Mouse (Mus musculus): ENCODE data around the gene Sdsl. TPM values are rescaled to one million over a fixed set of nuclear protein-coding genes. Genes with fewer than 3 reads are reported as not detected.
A peak's percentile ranks its signal among the peaks of the same experiment; 100 is the strongest.

Gene Sdsl
- polyA plus RNA-seq, 1 experiment from 2014 or later, result 8.2 TPM

GRCm38 (mm10) chr5:120483399-120483798, 10.8 kb upstream of the Sdsl start:
- Histone ChIP-seq H3K27me3 (ENCODE audit: control insufficient read depth, insufficient read depth, low read depth, low read length) (no peaks in the 10 kb centered on the region; the same call in 1 of the 2 replicates), H3K4me1 (ENCODE audit: control insufficient read depth, low read depth, low read length) (no peaks in the 10 kb centered on the region), H3K27ac (ENCODE audit: low read length) (no peak overlapping the region), H3K36me3 (ENCODE audit: control insufficient read depth, insufficient read depth) (no peaks in the 10 kb centered on the region; the same call in 1 of the 2 replicates), H3K9me3 (replicated peaks; ENCODE audit: control insufficient read depth, low read length) (no peaks in the 10 kb centered on the region), H3K9ac (ENCODE audit: low read depth, low read length) (no peak overlapping the region), H3K4me2 (ENCODE audit: low read depth, low read length) (no peak overlapping the region), H3K4me3 (ENCODE audit: low read depth, low read length) (no peak overlapping the region)
- WGBS (ENCODE audit: insufficient replicate concordance), result 87% methylated on average over 19 of the region's 19 CpGs
- ATAC-seq (ENCODE audit: low read depth), result no peak

- Histone ChIP-seq H3K4me2 (ENCODE audit: low read depth, low read length) (no peak overlapping the region), H3K9ac (ENCODE audit: low read depth, low read length) (no peak overlapping the region), H3K9me3 (replicated peaks; ENCODE audit: control insufficient read depth, low read length) (no peaks in the 10 kb centered on the region), H3K36me3 (ENCODE audit: control insufficient read depth, insufficient read depth) (no peaks in the 10 kb centered on the region; the same call in 1 of the 2 replicates), H3K27me3 (ENCODE audit: control insufficient read depth, insufficient read depth, low read depth, low read length) (peaks cover 9% of the 10 kb centered on the region), H3K4me3 (ENCODE audit: low read depth, low read length) (no peak overlapping the region), H3K4me1 (ENCODE audit: control insufficient read depth, low read depth, low read length) (no peaks in the 10 kb centered on the region), H3K27ac (ENCODE audit: low read length) (no peak overlapping the region)
- ATAC-seq (ENCODE audit: low read depth), result no peak
- 68% methylated on average over 9 of the region's 9 CpGs for WGBS (ENCODE audit: insufficient replicate concordance)
Observed at GRCm38 (mm10) chr5:120481205-120481604, 8.6 kb upstream of the Sdsl start.

- Histone ChIP-seq H3K4me1 (ENCODE audit: control insufficient read depth, low read depth, low read length) (no peaks in the 10 kb centered on the region), H3K4me3 (ENCODE audit: low read depth, low read length) (no peak overlapping the region), H3K4me2 (ENCODE audit: low read depth, low read length) (no peak overlapping the region), H3K27ac (ENCODE audit: low read length) (no peak overlapping the region), H3K9me3 (replicated peaks; ENCODE audit: control insufficient read depth, low read length) (no peaks in the 10 kb centered on the region), H3K9ac (ENCODE audit: low read depth, low read length) (no peak overlapping the region), H3K27me3 (ENCODE audit: control insufficient read depth, insufficient read depth, low read depth, low read length) (peaks cover 9% of the 10 kb centered on the region), H3K36me3 (ENCODE audit: control insufficient read depth, insufficient read depth) (no peaks in the 10 kb centered on the region)
- no peak for ATAC-seq (ENCODE audit: low read depth)
- WGBS (ENCODE audit: insufficient replicate concordance), result 52% methylated on average over 4 of the region's 4 CpGs
Observed at GRCm38 (mm10) chr5:120479538-120479937, 6.9 kb upstream of the Sdsl start.

- WGBS (ENCODE audit: insufficient replicate concordance), result 67% methylated on average over 5 of the region's 5 CpGs
- Histone ChIP-seq H3K4me3 (ENCODE audit: low read depth, low read length) (no peak overlapping the region), H3K9ac (ENCODE audit: low read depth, low read length) (no peak overlapping the region), H3K4me2 (ENCODE audit: low read depth, low read length) (no peak overlapping the region), H3K4me1 (ENCODE audit: control insufficient read depth, low read depth, low read length) (no peaks in the 10 kb centered on the region), H3K27me3 (ENCODE audit: control insufficient read depth, insufficient read depth, low read depth, low read length) (peaks cover 9% of the 10 kb centered on the region), H3K36me3 (ENCODE audit: control insufficient read depth, insufficient read depth) (no peaks in the 10 kb centered on the region), H3K9me3 (replicated peaks; ENCODE audit: control insufficient read depth, low read length) (no peaks in the 10 kb centered on the region), H3K27ac (ENCODE audit: low read length) (no peak overlapping the region)
- ATAC-seq (ENCODE audit: low read depth), result no peak
Observed at GRCm38 (mm10) chr5:120477993-120478392, 5.4 kb upstream of the Sdsl start.

GRCm38 (mm10) chr5:120476296-120476695, 3.7 kb upstream of the Sdsl start, which contains the start of gene Sds:
Sds (plus strand) TSS chr5:120476526.
- Histone ChIP-seq H3K36me3 (ENCODE audit: control insufficient read depth, insufficient read depth) (no peaks in the 10 kb centered on the region), H3K9ac (ENCODE audit: low read depth, low read length) (no peak within 1 kb of the TSS), H3K27me3 (ENCODE audit: control insufficient read depth, insufficient read depth, low read depth, low read length) (peaks cover 9% of the 10 kb centered on the region), H3K4me1 (ENCODE audit: control insufficient read depth, low read depth, low read length) (no peaks in the 10 kb centered on the region), H3K4me3 (ENCODE audit: low read depth, low read length) (no peak within 1 kb of the TSS), H3K4me2 (ENCODE audit: low read depth, low read length) (no peak within 1 kb of the TSS), H3K9me3 (replicated peaks; ENCODE audit: control insufficient read depth, low read length) (no peaks in the 10 kb centered on the region), H3K27ac (ENCODE audit: low read length) (no peak within 1 kb of the TSS)
- 20% methylated on average over 13 of the region's 13 CpGs for WGBS (ENCODE audit: insufficient replicate concordance)
- ATAC-seq (ENCODE audit: low read depth), result no peak

- no peak overlapping the region for H3K9ac ChIP-seq (ENCODE audit: low read depth, low read length)
- H3K4me2 ChIP-seq (ENCODE audit: low read depth, low read length), result no peak overlapping the region
- H3K9me3 ChIP-seq (replicated peaks; ENCODE audit: control insufficient read depth, low read length), result no peaks in the 10 kb centered on the region
- 46% methylated on average over 8 of the region's 8 CpGs for WGBS (ENCODE audit: insufficient replicate concordance)
- peaks cover 9% of the 10 kb centered on the region for H3K27me3 ChIP-seq (ENCODE audit: control insufficient read depth, insufficient read depth, low read depth, low read length)
- no peaks in the 10 kb centered on the region for H3K4me1 ChIP-seq (ENCODE audit: control insufficient read depth, low read depth, low read length)
- no peak overlapping the region for H3K4me3 ChIP-seq (ENCODE audit: low read depth, low read length)
- no peak overlapping the region for H3K27ac ChIP-seq (ENCODE audit: low read length)
- ATAC-seq (ENCODE audit: low read depth), result no peak
- no peaks in the 10 kb centered on the region for H3K36me3 ChIP-seq (ENCODE audit: control insufficient read depth, insufficient read depth)
Observed at GRCm38 (mm10) chr5:120475861-120476260, 3.3 kb upstream of the Sdsl start.

- Histone ChIP-seq H3K4me1 (ENCODE audit: control insufficient read depth, low read depth, low read length) (no peaks in the 10 kb centered on the region; the same call in 1 of the 2 replicates), H3K27ac (ENCODE audit: low read length) (no peak overlapping the region), H3K9me3 (replicated peaks; ENCODE audit: control insufficient read depth, low read length) (no peaks in the 10 kb centered on the region), H3K27me3 (ENCODE audit: control insufficient read depth, insufficient read depth, low read depth, low read length) (peaks cover 9% of the 10 kb centered on the region), H3K9ac (ENCODE audit: low read depth, low read length) (no peak overlapping the region), H3K4me3 (ENCODE audit: low read depth, low read length) (no peak overlapping the region), H3K36me3 (ENCODE audit: control insufficient read depth, insufficient read depth) (no peaks in the 10 kb centered on the region), H3K4me2 (ENCODE audit: low read depth, low read length) (no peak overlapping the region)
- 46% methylated on average over 2 of the region's 2 CpGs for WGBS (ENCODE audit: insufficient replicate concordance)
- no peak for ATAC-seq (ENCODE audit: low read depth)
Observed at GRCm38 (mm10) chr5:120473361-120473760, 751 bp upstream of the Sdsl start.

GRCm38 (mm10) chr5:120471538-120471937, 1.1 kb downstream of the Sdsl start:
- Histone ChIP-seq H3K9me3 (replicated peaks; ENCODE audit: control insufficient read depth, low read length) (no peaks in the 10 kb centered on the region), H3K27ac (ENCODE audit: low read length) (no peak overlapping the region), H3K36me3 (ENCODE audit: control insufficient read depth, insufficient read depth) (no peaks in the 10 kb centered on the region), H3K4me2 (ENCODE audit: low read depth, low read length) (no peak overlapping the region), H3K9ac (ENCODE audit: low read depth, low read length) (no peak overlapping the region), H3K4me3 (ENCODE audit: low read depth, low read length) (no peak overlapping the region), H3K27me3 (ENCODE audit: control insufficient read depth, insufficient read depth, low read depth, low read length) (no peaks in the 10 kb centered on the region), H3K4me1 (ENCODE audit: control insufficient read depth, low read depth, low read length) (no peaks in the 10 kb centered on the region; the same call in 1 of the 2 replicates)
- ATAC-seq (ENCODE audit: low read depth), result peak; percentile 75
- 22% methylated on average over 4 of the region's 4 CpGs for WGBS (ENCODE audit: insufficient replicate concordance)

GRCm38 (mm10) chr5:120468830-120469229, 3.8 kb downstream of the Sdsl start:
- no peak overlapping the region for H3K4me3 ChIP-seq (ENCODE audit: low read depth, low read length)
- no peak overlapping the region for H3K4me2 ChIP-seq (ENCODE audit: low read depth, low read length)
- no peak overlapping the region for H3K9ac ChIP-seq (ENCODE audit: low read depth, low read length)
- H3K27me3 ChIP-seq (ENCODE audit: control insufficient read depth, insufficient read depth, low read depth, low read length), result no peaks in the 10 kb centered on the region; the same call in 1 of the 2 replicates
- peak overlapping the region; percentile 37; the same call in 1 of the 2 replicates for H3K27ac ChIP-seq (ENCODE audit: low read length)
- peaks cover 3% of the 10 kb centered on the region for H3K9me3 ChIP-seq (replicated peaks; ENCODE audit: control insufficient read depth, low read length)
- peaks cover 3% of the 10 kb centered on the region; the same call in 1 of the 2 replicates for H3K4me1 ChIP-seq (ENCODE audit: control insufficient read depth, low read depth, low read length)
- no peaks in the 10 kb centered on the region for H3K36me3 ChIP-seq (ENCODE audit: control insufficient read depth, insufficient read depth)
- ATAC-seq (ENCODE audit: low read depth), result no peak; the same call in 1 of the 2 replicates
- 58% methylated on average over 6 of the region's 6 CpGs for WGBS (ENCODE audit: insufficient replicate concordance)
